Mouse (Mus musculus): ENCODE measurements around the gene Mrgprx1.

Gene Mrgprx1

DNA sequence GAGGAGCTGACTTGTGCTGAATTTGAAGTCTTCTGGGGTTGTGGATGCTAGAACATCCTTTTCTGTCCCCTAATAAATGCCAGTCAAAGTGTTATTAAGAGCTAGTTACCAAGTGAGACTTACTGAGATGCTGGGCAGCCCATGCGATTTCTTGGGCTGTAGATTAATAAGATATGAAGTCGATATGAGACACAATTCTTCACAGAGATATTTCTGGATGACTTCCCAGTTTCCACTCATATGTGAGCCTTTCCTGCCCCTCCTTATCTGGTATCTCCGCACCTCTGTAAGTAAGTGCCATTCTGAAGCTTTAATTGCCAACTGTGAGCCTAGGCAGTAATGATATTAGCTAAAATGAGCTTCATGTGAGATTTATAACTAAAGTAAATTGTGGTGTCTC lies at the start of gene Mrgprx1:
Gene Mrgprx1 (minus strand): TSS at position 101 of the 400 bp plus-strand sequence.
- no peak for DNase-seq (ENCODE audit: low read depth)

DNA sequence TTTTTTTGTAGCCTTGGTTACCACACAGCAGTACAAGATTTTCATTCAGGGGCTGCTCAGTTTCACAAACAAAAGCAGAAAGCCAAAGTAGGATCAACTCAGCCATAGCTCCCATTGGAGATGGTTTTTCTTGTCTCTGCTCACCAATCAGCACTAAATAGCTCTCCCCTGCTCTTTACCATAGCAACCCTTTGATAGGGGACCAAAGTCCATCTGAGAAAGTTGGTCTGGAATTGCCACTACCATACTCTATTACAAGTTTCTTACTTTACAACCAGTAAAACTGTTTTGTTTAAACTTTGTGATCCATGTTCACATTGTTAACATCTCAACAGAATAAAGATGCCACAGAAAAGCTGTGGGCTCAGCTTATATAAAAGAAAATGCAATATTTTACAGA lies 48.1 kb upstream of the Mrgprx1 start:
- DNase-seq (ENCODE audit: low read depth): no peak

DNA sequence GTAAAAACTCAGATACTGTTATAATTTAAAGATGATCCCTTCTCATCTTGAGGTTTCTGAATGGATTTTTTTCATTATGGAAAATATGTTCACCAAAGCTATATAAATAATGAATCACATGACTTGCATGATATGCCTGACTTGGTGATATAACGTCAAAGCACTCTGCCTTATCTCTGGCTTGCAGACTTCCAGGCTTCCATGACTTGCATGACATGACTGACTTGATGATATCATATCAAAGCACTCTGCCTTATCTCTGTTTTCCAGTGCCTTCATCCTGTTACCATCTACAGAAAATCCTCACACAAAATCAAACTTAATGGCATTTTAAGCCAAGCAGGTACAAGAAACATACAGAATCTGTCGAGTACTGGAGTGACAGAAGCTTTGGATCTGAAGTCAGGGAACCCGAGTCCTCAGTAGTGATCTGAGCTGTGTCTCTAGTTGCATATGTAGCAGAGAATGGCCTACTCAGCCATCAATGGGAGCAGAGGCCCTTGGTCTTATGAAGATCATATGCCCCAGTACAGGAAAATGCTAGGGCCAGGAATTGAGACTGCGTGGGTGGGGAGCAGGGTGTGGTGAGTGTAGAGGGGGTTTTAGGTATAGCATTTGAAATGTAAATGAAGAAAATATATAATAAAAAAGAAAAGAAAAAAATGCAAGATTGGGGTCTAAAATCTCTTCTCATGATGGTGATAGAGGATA lies 19.2 kb upstream of the Mrgprx1 start:
- no peak for DNase-seq (ENCODE audit: low read depth)

DNA sequence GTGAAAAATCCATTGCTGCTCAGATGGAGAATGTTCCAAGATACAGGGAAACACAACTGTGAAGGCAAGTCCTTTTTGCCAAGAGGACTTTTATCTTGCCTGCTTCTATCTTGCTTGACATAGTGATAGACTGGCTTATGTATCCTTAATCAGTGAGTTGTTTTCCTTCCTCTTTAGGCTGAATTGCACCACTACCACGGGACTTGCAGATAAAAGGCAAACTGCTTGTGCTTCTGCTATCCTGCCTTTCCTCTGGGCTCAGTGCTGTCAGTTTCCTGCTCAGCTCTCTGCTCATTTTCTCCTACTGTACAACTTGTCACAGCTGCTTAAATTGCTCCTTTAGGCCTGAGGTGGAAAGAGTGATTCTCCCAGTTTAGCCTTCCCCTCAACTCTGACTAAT lies 16.6 kb upstream of the Mrgprx1 start:
- no peak for DNase-seq (ENCODE audit: low read depth)

DNA sequence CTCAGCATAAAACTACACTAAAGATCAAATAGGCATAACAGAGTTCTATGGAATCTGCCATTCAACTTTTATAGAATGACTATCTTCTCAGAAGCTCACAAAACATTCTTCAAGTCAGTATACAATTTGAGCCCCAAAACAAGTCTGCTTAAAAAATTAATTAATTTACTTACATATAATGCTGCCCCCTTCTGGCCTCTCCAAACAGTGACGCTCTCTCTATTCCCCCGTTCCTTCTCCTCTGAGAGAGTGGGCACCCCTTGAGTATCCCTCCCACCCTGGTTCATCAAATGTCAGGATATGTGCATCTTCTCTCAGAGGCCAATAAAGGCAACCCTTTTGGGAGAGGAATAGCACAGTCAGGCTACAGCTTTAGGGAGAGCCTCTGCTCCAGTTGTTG lies 9.5 kb downstream of the Mrgprx1 start:
- no peak for DNase-seq (ENCODE audit: low read depth)

DNA sequence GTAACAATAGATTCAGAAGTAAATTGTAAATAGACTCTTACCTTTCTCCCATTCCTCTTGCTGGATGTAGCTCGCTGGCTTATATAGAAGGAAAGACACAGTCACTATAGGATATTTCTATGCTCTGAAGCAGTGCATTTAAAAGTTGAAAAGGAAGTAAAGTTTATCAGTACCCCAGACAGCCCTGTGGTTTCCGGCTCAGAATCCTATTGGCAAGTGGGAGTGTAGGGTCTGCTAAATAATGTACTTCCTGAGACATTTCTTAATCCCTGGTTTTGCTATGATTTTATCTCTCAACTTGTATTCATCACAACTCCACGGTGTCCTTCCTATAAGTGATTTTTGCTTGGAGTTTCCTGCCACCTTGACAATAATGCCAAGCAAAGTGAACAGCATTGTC lies 31.7 kb downstream of the Mrgprx1 start:
- DNase-seq (ENCODE audit: low read depth): no peak

DNA sequence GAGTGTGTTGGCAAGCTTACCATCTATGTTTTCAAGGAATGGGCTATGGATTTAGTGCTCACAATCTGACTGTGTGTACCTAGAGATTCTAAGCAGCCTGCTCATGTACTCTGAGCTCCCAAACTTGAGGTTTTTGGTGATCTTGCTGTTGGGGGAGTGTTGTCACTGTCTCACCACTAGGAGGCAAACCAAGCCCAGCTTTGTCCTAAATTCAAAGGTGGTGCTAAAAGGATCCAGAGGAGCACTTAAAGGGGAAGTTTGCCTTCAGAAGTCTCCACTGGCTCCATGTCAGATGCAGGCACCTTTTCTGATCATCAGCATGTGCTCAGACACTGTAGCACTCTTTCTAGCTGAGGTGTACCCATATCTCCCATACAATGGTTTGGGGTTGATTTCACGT lies 40.6 kb downstream of the Mrgprx1 start:
- DNase-seq (ENCODE audit: low read depth): no peak

DNA sequence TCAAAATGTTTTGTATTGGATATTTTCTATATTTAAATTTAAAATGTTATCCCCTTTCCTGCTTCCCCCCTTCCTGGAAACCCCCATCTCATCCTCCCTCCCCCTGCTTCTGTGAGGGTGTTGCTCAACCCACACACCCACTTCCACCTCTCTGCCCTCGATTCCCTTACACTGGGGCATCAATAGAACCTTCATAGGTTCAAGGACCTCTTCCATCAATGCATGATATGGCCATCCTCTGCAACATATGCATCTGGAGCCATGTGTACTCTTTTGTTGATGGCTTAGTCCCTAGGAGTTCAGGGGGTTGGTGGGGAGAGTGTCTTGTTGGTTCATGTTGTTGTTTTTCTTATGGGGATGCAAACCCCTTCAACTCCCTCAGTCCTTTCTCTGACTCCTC lies 45.4 kb downstream of the Mrgprx1 start, which contains the start of gene Mrgpra4:
Gene Mrgpra4 (minus strand): TSS at position 101 of the 400 bp plus-strand sequence.
- no peak for DNase-seq (ENCODE audit: low read depth)
